Mouse (Mus musculus) liver, embryonic 11.5 days (tissue): ENCODE measurements around the gene Hydin. TPM values are rescaled to one million over a fixed set of nuclear protein-coding genes. Genes with fewer than 3 reads are reported as not detected.

Experiments used
- ATAC-seq: fragments of 200-750 bp; cut with Nextera tagmentation; replicated peaks from 2 replicates; pipeline ENCODE4 v1.8.0; 2017; ENCODE audit warnings: moderate number of reproducible peaks, mild to moderate bottlenecking, moderate TSS enrichment, moderate library complexity; ENCODE audit not compliant: low FRiP score
- DNase-seq: peaks from one replicate; pipeline ENCODE4 v3.0.0-alpha.2; 2017; ENCODE audit warnings: low spot score
- H3K27ac ChIP-seq: fragments of 300-500 bp; sonication (generic); 2 replicates; pipeline ENCODE4 v1.5.1; 2014; ENCODE audit warnings: mild to moderate bottlenecking, low read depth, low read length, control low read depth
- H3K27me3 ChIP-seq: fragments of 300-500 bp; sonication (generic); replicated peaks from 2 replicates; pipeline ENCODE4 v1.6.1; 2014; ENCODE audit warnings: low read length, mixed read lengths; ENCODE audit not compliant: control insufficient read depth, insufficient read depth
- H3K36me3 ChIP-seq: fragments of 300-500 bp; sonication (generic); 2 replicates; pipeline ENCODE4 v1.6.1; 2014; ENCODE audit warnings: mild to moderate bottlenecking, low read length, moderate library complexity, mixed read lengths; ENCODE audit not compliant: control insufficient read depth, insufficient read depth
- H3K4me1 ChIP-seq: fragments of 300-500 bp; sonication (generic); replicated peaks from 2 replicates; pipeline ENCODE4 v1.6.1; 2014; ENCODE audit warnings: low read length, mixed read lengths; ENCODE audit not compliant: control insufficient read depth, insufficient read depth
- H3K4me2 ChIP-seq: fragments of 300-500 bp; sonication (generic); 2 replicates; pipeline ENCODE4 v1.6.1; 2014; ENCODE audit warnings: mild to moderate bottlenecking, control low read depth, moderate library complexity
- H3K4me3 ChIP-seq: fragments of 300-500 bp; sonication (generic); 2 replicates; pipeline ENCODE4 v1.5.1; 2014; ENCODE audit warnings: low read depth, low read length, control low read depth
- H3K9ac ChIP-seq: fragments of 300-500 bp; sonication (generic); 2 replicates; pipeline ENCODE4 v1.6.1; 2014; ENCODE audit warnings: low read depth, low read length, control low read depth
- H3K9me3 ChIP-seq: fragments of 300-500 bp; sonication (generic); 2 replicates; pipeline ENCODE4 v1.6.1; 2016; ENCODE audit warnings: low read length, inconsistent platforms, mixed read lengths; ENCODE audit not compliant: control insufficient read depth
- WGBS: fragments of 180-500 bp; shearing (Covaris S2); extraction: QIAGEN DNeasy Blood & Tissue Kit; methylation state at CpG from one replicate; pipeline ENCODE4 v1.1.7; 2014; 5-methylcytosine and 5-hydroxymethylcytosine counted together
- polyA plus RNA-seq: library from polyadenylated mRNA; unstranded; fragments of >200 nt; fragmentation: Nextera tagmentation; extraction: Ambion mirVana; gene quantifications from 2 replicates; pipeline ENCODE4 v1.2.1, GENCODE M21; 2014

Gene Hydin
- polyA plus RNA-seq, 1 experiment from 2014 or later: 0.05 TPM

DNA sequence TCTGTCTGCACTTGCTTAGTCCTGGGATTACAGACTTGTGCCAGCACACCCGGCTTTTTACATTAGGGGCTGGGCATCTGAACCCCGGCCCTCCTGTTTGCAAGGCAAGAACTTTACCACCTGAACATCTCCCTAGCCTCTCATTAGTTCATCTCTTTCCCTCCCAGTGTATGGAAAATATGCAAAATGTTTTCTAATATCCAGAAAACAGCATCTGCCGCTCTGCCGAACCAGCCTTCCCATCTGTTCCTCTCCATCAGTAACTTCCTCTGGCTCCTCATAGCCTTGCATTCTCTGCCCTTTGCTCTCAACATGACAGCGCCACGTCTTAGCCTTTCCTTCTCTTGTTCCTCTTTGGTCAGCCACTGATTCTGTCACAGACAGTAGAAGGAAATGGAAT lies 210.5 kb downstream of the Hydin start:
- H3K27ac ChIP-seq: no peak overlapping the region
- H3K9ac ChIP-seq: no peak overlapping the region
- DNase-seq: no peak
- ATAC-seq: no peak
- H3K4me1 ChIP-seq: no peaks in the 10 kb centered on the region
- H3K27me3 ChIP-seq: no peaks in the 10 kb centered on the region
- H3K9me3 ChIP-seq: no peaks in the 10 kb centered on the region
- no peak overlapping the region for H3K4me3 ChIP-seq
- no peak overlapping the region for H3K4me2 ChIP-seq
- H3K36me3 ChIP-seq: no peaks in the 10 kb centered on the region
- WGBS: 67% methylated on average over 6 of the region's 6 CpGs

DNA sequence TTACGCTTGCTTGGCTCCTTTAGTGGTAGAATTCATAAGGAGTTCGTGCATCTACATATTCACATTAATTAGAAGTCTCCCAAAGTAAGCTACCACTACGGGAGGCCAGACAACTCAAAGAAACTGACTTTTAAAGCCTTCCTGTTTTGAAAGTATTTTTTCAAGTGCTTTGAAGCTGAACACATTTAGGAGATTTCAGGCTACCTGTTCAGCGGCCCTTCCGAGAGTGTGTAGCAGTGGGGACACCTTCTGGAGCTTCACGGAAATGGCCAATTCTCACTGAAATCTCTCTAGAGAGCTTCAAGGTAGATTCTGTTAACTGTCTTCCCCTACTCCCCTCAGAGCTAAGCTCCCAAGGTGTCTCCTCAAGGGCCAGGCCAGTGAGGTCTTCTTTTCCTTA lies 211.8 kb downstream of the Hydin start:
- Histone ChIP-seq H3K9me3 (no peaks in the 10 kb centered on the region), H3K36me3 (no peaks in the 10 kb centered on the region), H3K27me3 (no peaks in the 10 kb centered on the region), H3K4me1 (no peaks in the 10 kb centered on the region), H3K4me2 (no peak overlapping the region), H3K27ac (no peak overlapping the region), H3K4me3 (no peak overlapping the region), H3K9ac (no peak overlapping the region)
- 42% methylated on average over 6 of the region's 6 CpGs for WGBS
- no peak for DNase-seq
- ATAC-seq: no peak

DNA sequence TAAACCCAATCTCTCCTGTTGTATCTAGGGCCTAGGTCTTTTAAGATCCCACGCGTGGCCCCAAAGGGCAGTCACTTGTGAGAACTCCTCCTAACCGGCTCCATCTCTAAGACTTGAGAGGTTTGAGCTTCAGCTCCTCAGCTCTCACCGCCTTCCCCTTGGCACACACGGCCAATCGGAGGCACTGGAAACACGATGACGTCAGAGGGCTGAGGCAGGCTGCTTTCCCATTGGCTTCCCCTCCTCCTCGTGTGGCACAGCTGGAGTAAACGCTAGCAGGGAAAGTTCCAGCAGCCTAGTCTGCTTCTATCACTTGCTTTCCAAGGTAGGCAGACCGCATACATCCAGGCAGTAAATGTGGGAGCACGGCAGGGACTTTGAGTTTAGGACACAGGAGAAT lies 212.6 kb downstream of the Hydin start:
- Histone ChIP-seq H3K36me3 (no peaks in the 10 kb centered on the region), H3K4me2 (no peak overlapping the region), H3K9ac (no peak overlapping the region), H3K27ac (no peak overlapping the region), H3K9me3 (no peaks in the 10 kb centered on the region), H3K27me3 (no peaks in the 10 kb centered on the region), H3K4me3 (no peak overlapping the region), H3K4me1 (no peaks in the 10 kb centered on the region)
- no peak for ATAC-seq
- no peak for DNase-seq
- WGBS: 60% methylated on average over 12 of the region's 12 CpGs

DNA sequence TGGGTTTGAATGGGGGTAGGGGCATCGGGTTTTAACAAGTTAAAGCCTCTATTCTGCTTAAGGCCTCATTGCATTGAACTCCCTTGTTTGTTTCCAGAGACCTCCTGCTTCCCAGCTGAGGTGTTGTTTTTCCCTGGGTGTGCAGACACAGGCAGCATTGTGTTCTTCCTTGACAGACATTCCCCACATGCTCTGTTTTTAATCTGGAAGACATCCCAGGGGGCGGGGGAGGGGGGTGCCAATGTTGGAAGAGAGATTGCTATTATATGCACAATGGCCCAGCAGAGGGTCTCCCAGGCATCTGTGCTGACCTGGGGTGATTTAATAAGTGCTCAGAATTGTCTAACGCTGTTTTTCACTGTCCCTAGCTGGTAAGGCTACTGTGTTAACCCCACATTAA lies 215.5 kb downstream of the Hydin start:
- no peak for ATAC-seq
- H3K27me3 ChIP-seq: no peaks in the 10 kb centered on the region
- no peaks in the 10 kb centered on the region for H3K9me3 ChIP-seq
- H3K27ac ChIP-seq: no peak overlapping the region
- no peaks in the 10 kb centered on the region for H3K4me1 ChIP-seq
- WGBS: 38% methylated on average over 3 of the region's 3 CpGs
- no peak overlapping the region for H3K4me2 ChIP-seq
- no peaks in the 10 kb centered on the region for H3K36me3 ChIP-seq
- no peak overlapping the region for H3K4me3 ChIP-seq
- DNase-seq: no peak
- H3K9ac ChIP-seq: no peak overlapping the region

DNA sequence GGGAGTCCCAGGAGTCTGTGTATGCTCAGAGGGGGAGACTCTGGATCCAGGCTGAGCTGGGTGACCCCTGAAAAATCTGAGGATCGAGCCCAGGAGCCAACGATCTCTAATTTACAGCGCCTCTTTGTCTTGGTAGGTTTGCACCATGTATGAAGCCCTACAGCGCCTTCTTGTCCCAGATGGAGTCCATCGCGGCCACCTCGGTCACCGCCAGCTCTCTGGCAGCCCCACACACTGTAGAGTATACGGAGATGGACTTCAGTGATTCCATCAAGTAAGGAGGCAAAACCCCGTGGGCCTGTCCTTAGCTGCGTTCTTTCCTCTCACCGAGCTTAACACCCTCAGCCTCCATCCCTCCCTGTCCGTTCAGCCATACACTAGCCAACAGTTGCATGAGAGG lies 218.5 kb downstream of the Hydin start:
- no peak for ATAC-seq

DNA sequence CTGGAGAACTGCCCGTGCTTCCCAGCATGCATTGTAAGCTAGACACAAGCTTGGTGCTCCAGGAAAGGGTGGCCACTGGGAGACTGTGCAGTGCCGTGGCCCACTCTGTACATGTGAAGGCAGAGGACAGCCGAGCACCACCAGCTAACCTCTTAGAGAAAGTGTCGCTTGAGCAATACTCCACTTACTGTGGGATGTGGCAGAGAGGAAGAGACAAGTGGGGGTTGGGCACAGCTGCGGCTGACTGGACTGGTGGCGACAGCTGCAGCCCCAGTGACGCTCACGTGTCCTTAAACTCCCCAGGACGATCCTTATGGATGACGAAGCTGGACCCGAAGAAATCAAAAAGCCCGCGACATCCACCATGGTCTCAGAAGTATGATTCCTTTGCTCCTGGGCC lies 219.2 kb downstream of the Hydin start:
- Histone ChIP-seq H3K27me3 (no peaks in the 10 kb centered on the region), H3K4me3 (no peak overlapping the region), H3K36me3 (no peaks in the 10 kb centered on the region), H3K4me1 (no peaks in the 10 kb centered on the region), H3K9ac (no peak overlapping the region), H3K27ac (no peak overlapping the region), H3K4me2 (no peak overlapping the region), H3K9me3 (no peaks in the 10 kb centered on the region)
- no peak for DNase-seq
- no peak for ATAC-seq
- 72% methylated on average over 13 of the region's 13 CpGs for WGBS

More for the DNA sequence above, 218.5 kb downstream of the Hydin start:
- no peak overlapping the region for H3K4me3 ChIP-seq
- no peaks in the 10 kb centered on the region for H3K27me3 ChIP-seq
- no peaks in the 10 kb centered on the region for H3K4me1 ChIP-seq
- no peaks in the 10 kb centered on the region for H3K9me3 ChIP-seq
- H3K36me3 ChIP-seq: no peaks in the 10 kb centered on the region
- no peak overlapping the region for H3K4me2 ChIP-seq
- H3K27ac ChIP-seq: no peak overlapping the region
- no peak overlapping the region for H3K9ac ChIP-seq
- no peak for DNase-seq
- WGBS: 85% methylated on average over 13 of the region's 13 CpGs

DNA sequence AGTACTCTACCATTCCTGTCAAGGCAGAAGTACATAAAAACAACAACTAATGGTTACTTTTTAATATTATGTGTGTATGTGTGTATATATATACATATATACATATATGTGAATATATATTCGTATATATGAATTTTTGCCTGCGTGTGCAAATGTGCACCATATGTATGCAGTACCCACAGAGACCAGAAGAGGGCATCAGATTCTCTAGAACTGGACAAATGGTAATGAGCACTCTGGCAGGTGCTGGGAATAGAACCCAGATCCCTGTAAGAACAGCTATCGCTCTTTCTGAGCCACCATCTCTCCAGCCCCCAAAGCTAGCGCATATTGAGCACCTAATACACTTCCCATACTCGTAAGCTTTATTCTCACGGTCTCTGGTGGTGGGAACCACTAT lies 220.9 kb downstream of the Hydin start:
- Histone ChIP-seq H3K9ac (no peak overlapping the region), H3K9me3 (no peaks in the 10 kb centered on the region), H3K36me3 (no peaks in the 10 kb centered on the region), H3K4me1 (no peaks in the 10 kb centered on the region), H3K4me2 (no peak overlapping the region), H3K4me3 (no peak overlapping the region), H3K27me3 (no peaks in the 10 kb centered on the region), H3K27ac (no peak overlapping the region)
- ATAC-seq (no peak), DNase-seq (no peak)
- 91% methylated on average over 6 of the region's 6 CpGs for WGBS

DNA sequence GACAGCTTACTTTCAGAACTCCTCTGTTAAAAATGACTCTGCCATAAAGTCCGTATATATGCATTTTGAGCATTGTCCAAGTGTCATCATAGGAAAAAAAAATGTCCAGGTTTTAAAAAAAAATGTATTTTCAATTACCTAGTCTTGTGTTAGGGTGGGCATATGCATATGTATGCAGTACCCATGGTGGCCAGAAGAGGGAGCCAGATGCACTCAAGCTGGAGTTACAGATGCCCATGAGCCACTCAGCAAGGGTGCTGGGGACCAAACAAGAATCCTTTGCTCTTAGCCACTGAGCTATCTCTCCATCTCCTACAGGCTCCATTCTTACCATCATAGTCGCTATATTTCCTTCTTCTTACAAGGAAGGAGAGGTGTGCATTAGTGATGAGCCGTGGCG lies 222.6 kb downstream of the Hydin start:
- no peak overlapping the region for H3K4me3 ChIP-seq
- DNase-seq (no peak), ATAC-seq (no peak)
- no peak overlapping the region for H3K27ac ChIP-seq
- H3K4me1 ChIP-seq: no peaks in the 10 kb centered on the region
- H3K36me3 ChIP-seq: no peaks in the 10 kb centered on the region
- WGBS: 66% methylated on average over 4 of the region's 4 CpGs
- no peaks in the 10 kb centered on the region for H3K27me3 ChIP-seq
- no peak overlapping the region for H3K9ac ChIP-seq
- H3K9me3 ChIP-seq: no peaks in the 10 kb centered on the region
- H3K4me2 ChIP-seq: no peak overlapping the region

DNA sequence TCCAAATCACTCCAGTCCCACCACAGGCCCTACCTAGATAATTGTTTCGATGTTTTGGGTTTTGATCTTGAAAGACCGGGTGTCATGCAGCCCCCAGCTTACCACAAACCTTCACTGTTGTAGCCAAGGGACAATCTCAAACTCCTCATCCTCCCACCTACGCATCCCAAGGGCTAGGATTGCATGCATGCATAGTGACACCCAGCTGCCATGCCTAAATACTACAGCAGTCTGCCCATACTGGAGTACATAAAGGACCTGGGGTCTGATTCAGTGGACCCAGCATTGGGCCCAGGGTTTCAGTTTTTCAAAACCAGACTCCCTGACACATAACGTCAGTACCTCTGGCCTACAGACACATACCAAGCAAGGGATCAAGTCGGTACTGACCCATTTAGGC lies 224.3 kb downstream of the Hydin start:
- ATAC-seq: no peak

More for the DNA sequence above, 224.3 kb downstream of the Hydin start:
- Histone ChIP-seq H3K4me3 (no peak overlapping the region), H3K27ac (no peak overlapping the region), H3K4me1 (no peaks in the 10 kb centered on the region), H3K27me3 (no peaks in the 10 kb centered on the region), H3K9ac (no peak overlapping the region), H3K9me3 (no peaks in the 10 kb centered on the region), H3K36me3 (no peaks in the 10 kb centered on the region), H3K4me2 (no peak overlapping the region)
- 80% methylated on average over 5 of the region's 5 CpGs for WGBS
- no peak for DNase-seq
